Mouse (Mus musculus) naive thymus-derived CD4-positive, alpha-beta T cell, adult 2 months (primary cell): ENCODE data around the gene Pfkp.
A peak's percentile ranks its signal among the peaks of the same experiment; 100 is the strongest.

ENCODE experiments used
- DNase-seq: peaks from one replicate; pipeline ENCODE4 v3.0.0-alpha.2; 2011; ENCODE audit warnings: low read depth

The Pfkp gene

DNA sequence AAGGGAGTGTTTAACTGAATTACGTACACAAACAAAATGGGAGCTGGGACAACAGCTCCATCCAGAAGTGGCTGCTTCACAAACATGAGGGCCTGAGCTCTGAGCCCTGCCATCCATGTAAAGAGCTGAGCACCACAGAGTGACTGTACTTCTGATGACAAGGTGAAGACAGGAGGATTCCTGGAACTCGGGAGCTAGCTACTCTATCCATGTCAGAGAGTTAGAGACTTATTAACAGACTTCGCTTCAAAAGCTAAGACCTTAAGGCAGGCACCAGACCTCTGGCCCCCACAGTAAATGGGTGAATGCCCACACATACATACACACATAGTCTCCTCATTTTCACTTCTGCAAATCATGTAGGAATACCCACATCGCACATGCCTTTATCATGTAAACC, 11.6 kb downstream of the Pfkp start:
- no peak for DNase-seq

DNA sequence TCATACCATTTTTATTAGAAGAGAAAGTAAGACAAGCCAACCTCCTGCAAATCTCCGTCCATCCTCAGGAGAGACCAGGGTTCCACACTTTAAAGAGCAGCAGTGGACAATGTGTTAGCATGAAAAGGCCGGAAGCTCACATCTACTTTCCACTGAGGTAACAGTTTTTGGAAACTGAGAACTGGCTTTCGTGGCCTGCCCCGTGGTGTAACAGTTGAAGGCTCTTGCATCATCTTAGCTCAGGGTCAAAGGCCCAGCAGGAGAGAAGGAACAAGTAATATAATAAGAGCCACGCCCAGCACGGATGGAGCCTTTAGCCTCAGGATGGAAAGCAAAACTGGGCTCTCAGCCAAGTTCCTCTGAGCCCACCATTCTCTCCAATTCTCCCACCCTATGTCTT, 12.1 kb downstream of the Pfkp start:
- no peak for DNase-seq

DNA sequence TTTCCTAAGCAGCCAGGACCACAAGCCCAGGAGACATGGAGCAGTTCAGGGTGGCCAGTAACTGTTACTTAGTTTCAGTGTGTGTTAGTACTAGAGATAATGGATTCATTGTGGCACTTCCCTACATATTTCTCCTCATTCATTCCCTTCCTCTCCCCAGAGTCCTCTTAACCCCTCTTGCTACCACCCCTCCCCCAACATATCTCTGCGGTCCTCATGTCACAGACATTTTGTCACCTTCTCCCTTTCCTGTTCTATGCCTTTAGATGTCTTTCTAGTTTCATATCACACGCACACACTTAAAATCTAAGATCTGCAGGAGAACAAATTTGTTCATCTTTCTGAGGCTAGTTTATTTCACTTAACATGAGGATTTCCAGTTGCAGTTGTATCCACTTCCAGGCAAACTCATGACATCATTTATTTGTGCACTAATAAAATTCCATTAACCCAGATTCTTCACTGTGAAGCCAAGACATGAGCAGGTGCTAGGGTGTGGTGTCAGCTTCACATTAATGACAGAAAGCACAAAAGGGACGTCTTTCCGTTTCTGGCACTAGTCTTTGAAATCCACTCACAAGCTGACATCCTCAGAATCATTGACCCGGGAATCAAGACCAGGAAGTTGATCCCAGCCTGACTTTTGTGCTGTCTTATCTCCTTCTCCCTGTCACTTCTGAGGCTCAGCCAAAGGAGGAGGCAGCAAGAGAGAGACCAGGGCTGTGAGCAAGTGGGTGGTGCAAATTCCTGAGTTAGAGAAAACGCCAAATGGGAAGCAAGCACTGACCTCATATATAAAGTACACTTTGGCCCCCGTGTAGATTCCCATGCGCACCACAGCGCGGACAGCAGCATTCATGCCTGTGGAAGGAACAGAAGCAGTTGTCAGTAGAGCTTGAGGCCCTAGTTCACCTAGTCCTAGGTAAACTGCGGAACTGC, 13.2 kb downstream of the Pfkp start:
- peak; percentile 40 for DNase-seq

GRCm38 (mm10) chr13:6634063-6634462, 14.5 kb downstream of the Pfkp start:
- DNase-seq, result no peak

GRCm38 (mm10) chr13:6633524-6633923, 15.1 kb downstream of the Pfkp start:
- peak; percentile 81 for DNase-seq

DNA sequence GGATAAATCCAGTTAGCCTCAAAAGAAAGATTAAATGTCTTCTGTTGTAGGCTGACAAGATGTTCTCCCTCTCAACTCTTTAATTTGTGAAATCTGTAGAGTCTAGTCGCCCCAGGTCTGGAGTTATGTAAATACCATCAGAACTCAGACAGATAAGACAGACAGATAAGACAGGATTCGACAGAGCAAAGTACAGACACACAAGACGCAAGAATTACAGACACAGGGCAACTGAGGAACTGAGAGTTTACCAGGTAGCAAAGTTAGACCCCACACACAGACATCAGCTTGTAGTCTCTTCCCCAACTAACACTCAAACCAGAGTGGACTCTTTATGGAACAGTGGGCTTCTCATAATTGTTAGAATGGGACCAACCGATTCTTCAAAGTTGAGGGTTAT, 15.6 kb downstream of the Pfkp start:
- DNase-seq, result peak; percentile 42

- peak; percentile 36 for DNase-seq
These were observed 16.1 kb downstream of the Pfkp start for GRCm38 (mm10) chr13:6632513-6632912.

- DNase-seq, result no peak
These were observed 16.6 kb downstream of the Pfkp start for GRCm38 (mm10) chr13:6631772-6632510.

DNA sequence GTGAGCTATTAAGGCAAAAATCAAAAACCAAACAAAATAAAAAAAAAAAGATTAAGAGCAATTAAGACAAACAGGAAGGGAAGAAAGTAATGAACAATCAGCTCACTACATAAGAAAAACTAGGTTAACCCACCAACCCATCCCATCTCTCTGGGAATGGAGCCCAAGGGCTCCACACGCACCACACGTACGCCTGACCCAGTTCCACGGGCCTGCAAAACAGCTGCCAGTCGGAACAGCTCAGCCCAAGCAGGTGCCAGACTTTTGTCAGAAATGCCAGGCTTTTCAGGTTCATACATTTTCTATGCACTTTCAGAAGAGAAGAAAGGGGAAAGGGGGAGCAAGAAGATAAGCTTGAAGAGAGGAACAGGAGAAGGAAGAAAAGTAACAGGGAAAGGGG, 17.9 kb downstream of the Pfkp start:
- no peak for DNase-seq

DNA sequence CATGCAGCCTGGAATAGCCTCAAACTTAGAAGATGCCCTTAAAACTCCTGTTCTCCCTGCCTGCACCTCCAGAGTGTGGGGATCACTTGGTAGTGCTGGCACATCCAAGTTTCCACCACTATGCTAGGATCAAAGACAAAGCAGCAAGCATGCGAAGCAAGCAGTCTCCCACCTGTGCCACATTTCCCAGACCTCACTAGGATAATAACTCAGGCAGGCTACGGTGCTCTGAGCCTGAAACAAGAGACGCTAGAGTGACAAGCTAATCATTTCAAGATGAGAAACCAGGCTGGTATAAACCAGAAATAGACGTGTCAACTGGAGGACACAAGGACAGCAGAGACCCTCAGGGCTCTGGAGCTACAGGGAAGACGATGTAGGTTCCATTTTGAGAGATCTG, 18.6 kb downstream of the Pfkp start:
- DNase-seq, result no peak

DNA sequence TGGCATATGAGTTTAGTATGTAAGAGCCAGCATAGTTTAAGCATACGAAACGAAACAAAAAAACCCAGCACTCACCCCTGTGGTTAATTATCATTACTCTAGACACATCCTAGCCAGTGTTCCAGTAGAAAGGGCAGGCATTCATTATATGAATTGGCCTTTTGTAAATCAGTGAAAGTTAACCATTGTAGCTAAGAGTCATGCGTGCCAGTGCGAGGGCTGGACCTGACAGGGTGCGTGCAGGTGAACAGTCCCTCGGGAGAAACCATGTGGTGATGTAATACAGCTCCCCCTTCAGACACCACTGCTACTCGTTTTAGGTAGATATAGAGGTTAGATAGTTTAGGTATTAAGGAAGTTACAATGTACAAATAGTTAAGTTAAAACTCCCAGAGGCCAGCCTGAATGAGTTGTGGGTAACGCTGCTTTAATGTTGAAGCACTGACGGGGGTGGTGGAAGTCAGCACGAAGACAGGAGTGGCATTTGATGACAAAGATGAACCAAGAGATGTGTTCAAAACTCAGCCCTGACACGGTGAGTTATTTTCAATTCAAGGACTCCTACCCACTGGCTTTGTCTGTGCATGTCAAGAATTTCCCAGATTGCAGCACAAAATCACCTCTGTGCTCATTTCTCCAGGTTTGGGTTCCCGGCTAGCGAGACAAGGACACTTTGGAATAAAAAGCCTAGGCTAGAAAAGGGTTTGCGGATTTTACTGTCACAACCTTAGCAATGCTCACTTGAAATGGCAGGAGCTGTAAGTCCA, 19.4 kb downstream of the Pfkp start:
- DNase-seq, result no peak

- DNase-seq, result no peak
These were observed 20.3 kb downstream of the Pfkp start for GRCm38 (mm10) chr13:6628261-6628660.

DNA sequence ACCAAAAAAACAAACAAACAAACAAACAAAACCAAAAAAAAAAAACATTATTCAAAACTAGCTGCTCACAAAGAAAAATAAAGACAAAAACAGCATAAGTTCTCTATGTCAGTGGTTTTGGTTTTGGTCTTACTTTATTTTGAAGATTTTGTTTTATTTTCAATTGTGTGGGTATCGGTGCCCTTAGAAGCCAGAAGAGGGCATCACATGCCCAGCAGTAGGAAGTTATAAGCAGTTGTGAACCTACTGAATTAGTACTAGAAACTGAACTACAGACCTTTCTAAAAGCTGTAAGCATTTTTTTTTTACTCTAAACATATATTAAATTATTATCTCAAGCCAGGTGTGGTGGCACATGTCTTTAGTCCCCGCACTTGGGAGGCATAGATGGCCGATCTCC, 21.2 kb downstream of the Pfkp start:
- DNase-seq, result peak; percentile 62

- DNase-seq, result no peak
These were observed 22.0 kb downstream of the Pfkp start for GRCm38 (mm10) chr13:6626508-6627114.

DNA sequence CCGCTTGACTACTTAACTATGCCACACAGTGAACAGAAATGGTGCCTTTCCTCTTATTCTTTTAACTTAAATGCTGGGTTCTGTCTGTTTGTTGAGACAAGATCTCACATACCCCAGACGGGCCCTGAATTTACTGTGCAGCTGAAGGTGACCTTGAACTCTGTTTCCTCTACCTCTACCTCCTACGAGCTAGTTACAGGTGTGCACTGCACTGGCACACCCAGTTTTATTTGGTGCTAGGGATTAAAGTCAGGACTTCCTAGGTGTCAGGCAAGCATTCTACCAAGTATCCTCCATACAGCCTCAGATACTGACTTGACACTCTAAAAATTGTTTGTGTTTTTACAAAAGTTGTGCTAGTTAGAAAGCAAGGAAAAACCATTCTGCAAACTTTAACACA, 22.6 kb downstream of the Pfkp start:
- DNase-seq, result no peak

- no peak for DNase-seq
These were observed 24.0 kb downstream of the Pfkp start for GRCm38 (mm10) chr13:6624604-6625003.

DNA sequence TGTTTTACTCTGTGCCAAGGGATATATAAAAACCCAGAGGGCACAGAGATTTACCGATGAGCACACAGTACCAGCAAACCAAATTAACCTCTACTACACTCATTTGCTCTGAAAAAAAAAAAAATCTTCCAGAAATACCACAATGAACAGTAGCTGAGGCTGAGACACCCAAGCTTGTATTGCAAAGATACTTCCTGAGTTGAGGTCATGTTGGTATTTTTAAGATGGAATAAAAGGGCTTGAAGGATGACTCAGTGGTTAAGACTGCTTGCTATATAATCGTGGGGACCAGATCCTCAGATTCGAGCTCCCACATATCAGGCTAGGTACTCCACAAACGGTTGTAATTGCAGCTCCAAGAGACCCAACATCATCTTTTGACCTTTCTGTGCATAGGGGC, 24.5 kb downstream of the Pfkp start:
- DNase-seq, result no peak

DNA sequence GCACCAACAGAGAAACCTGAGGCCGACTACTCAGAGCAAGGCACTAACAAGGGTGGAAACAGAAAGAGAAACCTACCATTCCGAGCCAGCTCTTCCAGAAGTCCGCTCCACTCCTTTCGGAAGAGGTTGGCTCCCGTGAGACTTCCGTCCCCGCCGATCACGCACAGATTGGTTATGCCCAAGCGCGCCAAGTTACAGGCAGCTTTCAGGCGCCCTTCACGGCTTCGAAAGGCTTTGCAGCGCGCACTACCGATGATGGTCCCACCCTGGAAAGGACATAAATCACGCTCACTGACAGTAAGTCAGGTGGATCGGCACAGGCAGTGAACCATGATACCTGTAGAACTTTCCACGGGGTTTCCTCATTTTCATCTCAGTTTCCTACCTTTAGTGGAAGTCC, 26.7 kb downstream of the Pfkp start:
- DNase-seq, result no peak

GRCm38 (mm10) chr13:6620250-6620649, 28.3 kb downstream of the Pfkp start:
- no peak for DNase-seq

DNA sequence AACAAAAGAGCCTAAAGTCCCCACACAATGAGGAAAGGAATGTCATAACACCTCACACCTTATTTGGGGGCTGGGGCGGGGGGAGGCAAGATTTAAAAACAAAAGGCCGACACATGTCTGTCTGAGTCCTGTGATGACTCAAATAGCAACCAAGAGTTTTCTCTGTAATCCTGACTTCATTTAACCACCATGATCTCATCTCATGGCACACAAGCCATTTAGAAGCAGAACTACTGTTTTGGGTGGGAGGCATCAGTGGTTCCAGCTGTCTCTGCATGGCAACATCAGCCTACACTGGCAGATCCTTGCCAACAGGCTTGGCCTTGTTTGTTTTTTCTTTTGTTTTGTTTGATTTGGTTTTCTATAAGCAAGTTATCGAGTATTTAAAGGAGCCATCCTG, 29.9 kb downstream of the Pfkp start:
- DNase-seq, result no peak

- DNase-seq, result no peak
These were observed 34.7 kb downstream of the Pfkp start for GRCm38 (mm10) chr13:6613690-6614445.
